Mouse (Mus musculus) gastrocnemius, adult 8-10 months (tissue): Measurements from ENCODE around the gene Atp1a2. TPM values are rescaled to one million over a fixed set of nuclear protein-coding genes. Genes with fewer than 3 reads are reported as not detected.

ENCODE experiments used
- DNase-seq, 2 experiments: peaks; one replicate each; pipeline ENCODE4 v3.0.0; 2022; ENCODE audit warnings: low spot score in 2 of 2
- total RNA-seq, 4 experiments: library from RNA; stranded (reverse); gene quantifications; 2 replicates each; pipeline ENCODE4 v1.2.4; 2022

Atp1a2 gene
- total RNA-seq: 100 to 1,000 TPM; 819 to 944 (median 894) TPM

DNA sequence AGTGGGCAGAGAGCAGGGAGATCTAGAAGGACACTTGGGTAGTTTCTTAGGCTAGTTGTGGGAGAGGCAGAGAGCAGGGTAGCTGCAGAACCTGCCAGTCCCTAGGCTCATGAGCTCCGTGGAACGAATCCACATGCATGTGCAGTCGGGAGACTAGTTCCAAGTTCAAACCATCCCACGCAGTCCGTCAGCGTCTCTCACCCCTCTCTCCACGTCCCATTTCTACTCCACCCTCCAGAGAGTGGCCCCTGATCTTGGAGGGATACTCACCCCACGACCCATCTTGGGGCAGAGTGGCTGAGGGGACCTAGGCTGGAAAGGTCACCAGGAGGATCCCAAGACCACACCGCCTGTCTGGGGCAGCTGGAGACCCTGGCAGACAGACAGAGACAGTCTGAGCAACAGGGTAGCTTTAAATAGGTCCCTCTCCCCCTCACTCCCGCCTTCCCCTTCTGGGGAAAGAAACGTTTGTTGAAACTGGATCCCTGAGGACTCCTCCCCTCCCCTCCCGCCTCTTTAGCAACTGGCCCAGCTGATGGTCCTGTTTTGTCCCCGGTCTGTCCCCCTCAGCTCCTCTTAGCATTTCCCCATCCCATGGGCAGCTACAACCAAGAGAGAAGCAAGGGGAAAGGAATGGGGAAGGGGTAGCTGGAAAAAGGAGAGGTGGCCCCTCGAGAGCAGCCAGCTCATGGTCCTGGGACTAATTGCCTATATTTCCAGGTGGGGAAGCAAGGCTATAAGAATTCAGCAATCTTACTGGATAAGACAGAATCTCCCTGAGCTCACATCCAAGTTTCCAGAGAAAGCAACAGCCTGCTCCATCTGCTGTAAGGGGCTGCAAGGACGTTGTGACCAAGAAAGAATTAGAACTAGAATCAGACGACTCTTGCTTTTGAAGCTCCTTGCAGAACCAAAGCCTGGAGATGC, at the start of gene Atp1a2:
Gene Atp1a2, minus strand, starts transcription at position 454 of the 927 bp plus-strand sequence.
- DNase-seq: peak; percentile 71 to 81

DNA sequence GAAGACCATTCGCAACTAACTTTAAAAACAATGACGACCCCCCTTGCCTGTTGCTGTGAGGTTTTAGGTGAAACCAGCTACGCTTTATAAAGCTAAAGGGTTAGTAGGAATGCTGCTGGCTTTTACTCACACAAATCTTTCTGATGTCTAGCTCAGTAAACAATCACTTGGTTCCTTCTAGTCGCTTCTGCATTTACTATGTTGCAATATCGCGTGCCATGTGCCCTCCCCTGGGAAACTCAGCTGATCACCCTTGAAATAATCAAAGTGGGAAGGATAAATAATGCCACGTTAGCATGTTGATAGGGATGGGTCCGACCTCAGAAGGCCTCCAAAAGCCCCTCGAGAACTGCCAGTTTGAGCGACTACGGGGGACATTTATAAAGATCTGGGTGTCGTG, 49.5 kb upstream of the Atp1a2 start:
- no peak for DNase-seq

- no peak for DNase-seq
These were observed 48.8 kb upstream of the Atp1a2 start for GRCm38 (mm10) chr1:172346707-172347106.

GRCm38 (mm10) chr1:172344820-172345219, 47.0 kb upstream of the Atp1a2 start:
- no peak for DNase-seq

GRCm38 (mm10) chr1:172343914-172344313, 46.0 kb upstream of the Atp1a2 start:
- no peak for DNase-seq

GRCm38 (mm10) chr1:172342729-172343128, 44.9 kb upstream of the Atp1a2 start:
- no peak for DNase-seq

GRCm38 (mm10) chr1:172341386-172341785, 43.5 kb upstream of the Atp1a2 start:
- no peak for DNase-seq

GRCm38 (mm10) chr1:172340729-172341321, 43.0 kb upstream of the Atp1a2 start, which contains the start of gene Kcnj10:
Gene Kcnj10 (plus strand): TSS chr1:172341210.
- peak in 1 of 2 experiments; percentile 27 for DNase-seq

- no peak for DNase-seq
These were observed 39.7 kb upstream of the Atp1a2 start for GRCm38 (mm10) chr1:172337411-172338185.

DNA sequence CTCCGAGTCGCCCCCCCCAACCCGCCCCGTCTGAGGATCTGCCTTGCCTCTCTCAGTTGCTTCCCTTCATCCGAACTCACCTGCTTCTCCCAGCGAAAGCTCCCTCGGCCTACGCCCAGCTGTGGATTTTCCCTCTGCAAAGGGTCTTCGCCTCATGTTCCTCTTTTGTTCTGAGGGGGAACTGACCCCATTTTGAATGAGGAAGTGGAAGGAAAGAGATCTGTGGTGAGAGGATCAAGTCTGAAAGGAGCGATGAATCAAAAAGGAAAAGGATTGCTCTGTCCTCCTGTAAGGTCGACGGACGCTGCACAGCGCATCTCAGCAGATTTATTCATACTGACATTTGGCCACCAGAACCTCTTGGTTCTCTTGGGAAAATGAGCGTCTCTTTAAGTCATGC, 37.9 kb upstream of the Atp1a2 start:
- no peak for DNase-seq

GRCm38 (mm10) chr1:172333512-172333911, 35.6 kb upstream of the Atp1a2 start:
- no peak for DNase-seq

GRCm38 (mm10) chr1:172332925-172333324, 35.1 kb upstream of the Atp1a2 start:
- no peak for DNase-seq

DNA sequence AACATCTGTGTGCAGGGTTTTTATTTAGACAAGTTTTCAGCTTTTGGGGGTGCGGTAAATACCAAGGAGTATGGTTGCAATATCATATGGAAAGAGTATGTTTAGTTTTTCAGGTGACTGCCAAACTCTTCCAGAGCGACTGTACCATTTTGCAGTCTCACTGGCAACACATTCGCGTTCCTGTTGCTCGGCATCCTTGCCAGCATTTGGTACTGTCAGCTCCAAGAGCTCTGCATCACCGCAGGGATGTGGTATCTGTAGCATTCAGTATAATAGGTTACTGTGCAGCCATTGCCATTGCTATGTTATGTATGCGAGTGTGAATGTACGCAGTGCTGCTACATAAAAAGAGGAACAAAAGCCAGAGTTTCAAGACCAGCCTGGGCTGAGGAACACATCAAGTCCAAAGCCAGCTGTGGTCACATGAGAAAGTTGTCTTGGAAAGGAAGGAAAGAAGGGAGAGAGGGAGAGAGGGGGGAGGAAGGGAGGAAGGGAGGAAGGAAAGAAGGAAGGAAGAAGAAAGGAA, 33.6 kb upstream of the Atp1a2 start:
- DNase-seq: no peak

GRCm38 (mm10) chr1:172329616-172330015, 31.8 kb upstream of the Atp1a2 start:
- no peak for DNase-seq

DNA sequence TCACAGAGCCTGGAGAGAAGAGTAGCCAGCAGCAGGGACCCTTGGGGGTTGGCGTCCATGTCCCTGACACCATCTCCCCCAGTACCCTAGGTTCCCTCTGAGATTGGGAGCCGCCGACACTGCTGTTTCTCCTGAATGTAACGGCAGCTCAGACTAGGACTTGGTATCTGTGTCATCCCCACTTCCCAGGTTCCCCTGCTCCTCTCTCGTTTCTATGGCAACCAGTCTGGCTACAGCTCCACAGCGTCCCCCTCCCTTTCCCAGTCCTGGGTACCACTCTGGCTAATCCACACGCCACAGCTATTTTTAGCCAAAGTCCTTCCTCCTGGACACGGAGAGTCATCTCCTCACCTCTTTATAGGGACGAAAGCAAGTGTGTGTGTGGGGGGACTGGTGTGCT, 31.3 kb upstream of the Atp1a2 start, which contains the start of gene Kcnj9:
Gene Kcnj9, minus strand, starts transcription at position 188 of the 400 bp plus-strand sequence.
- no peak for DNase-seq

- DNase-seq: no peak
These were observed 30.6 kb upstream of the Atp1a2 start for GRCm38 (mm10) chr1:172328461-172328860.

DNA sequence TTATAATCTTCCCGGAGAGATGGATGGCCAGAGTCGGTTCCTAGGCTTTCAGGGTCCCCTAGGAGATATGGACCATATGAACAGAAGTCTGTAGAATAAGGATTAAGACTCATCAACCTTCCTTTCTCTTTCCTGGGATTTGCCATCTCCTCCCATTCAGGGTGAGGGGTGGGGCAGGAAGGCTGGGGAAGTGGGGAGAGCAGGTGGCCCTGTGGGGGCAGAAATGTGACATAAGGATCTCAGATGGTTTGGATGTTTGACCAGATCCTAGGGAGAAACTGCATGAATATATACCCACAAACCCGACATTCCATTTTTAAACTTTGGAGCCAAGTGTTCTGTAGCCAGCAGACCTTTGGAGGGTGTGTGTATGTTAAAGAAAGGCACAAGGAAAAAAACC, 30.2 kb upstream of the Atp1a2 start:
- no peak for DNase-seq

GRCm38 (mm10) chr1:172327206-172328001, 29.5 kb upstream of the Atp1a2 start:
- no peak for DNase-seq

DNA sequence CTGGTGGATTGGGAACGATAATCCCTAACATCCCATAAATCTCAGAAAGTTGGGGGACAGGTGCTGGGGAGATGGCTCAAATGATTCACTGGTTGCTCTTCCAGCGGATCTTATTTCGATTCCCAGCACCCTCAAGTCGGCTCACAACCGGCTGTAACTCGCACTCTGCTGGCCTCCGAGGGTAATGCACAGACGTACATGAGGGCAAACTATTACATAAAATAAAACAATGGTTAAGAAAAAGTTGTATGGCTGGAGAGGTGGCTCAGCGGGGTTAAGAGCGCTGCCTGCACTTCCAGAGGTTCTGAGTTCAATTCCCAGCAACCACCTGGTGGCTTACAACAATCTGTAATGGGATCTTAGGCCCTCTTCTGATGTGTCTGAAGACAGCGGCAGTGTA, 28.8 kb upstream of the Atp1a2 start:
- DNase-seq: no peak

DNA sequence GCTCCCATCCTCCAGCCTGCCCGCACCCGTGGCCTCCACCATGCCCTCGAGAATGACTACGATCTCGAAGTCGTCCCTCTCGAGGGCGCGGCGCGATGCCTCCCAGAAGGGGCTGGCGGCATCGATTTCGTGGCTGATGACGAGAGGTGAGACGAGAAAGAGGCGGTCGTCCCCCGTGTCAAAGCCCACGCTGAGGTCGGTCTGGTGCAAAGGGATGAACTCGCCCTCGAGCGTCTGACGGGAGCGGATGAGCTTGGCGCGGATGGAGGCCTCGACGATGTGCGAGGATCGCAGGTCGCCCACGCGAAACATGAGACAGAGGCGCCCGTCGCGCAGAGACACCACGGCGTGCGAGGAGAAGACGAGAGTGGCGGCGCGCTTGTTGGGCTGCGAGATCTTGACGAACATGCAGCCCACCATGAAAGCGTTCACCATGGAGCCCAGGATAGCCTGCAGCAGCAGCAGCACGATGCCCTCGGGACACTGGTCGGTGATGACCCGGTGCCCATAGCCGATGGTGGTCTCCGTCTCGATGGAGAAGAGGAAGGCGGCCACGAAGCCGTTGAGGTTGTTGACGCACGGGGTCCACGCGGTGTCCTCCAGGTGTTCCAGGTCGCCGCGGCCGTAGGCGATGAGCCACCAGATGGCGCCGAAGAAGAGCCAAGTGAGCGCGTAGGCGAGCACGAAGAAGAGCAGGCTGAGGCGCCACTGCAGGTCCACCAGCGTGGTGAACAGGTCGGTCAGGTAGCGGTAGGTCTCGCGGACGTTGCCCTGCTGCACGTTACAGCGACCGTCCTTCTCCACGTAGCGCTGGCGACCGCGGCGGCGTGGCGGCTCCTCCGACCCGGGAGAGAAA, 28.0 kb upstream of the Atp1a2 start:
- no peak for DNase-seq
